Mouse (Mus musculus) neural tube, embryonic 14.5 days (tissue): ENCODE results near the gene Dock3. TPM values are rescaled to one million over a fixed set of nuclear protein-coding genes. Genes with fewer than 3 reads are reported as not detected.

Experiments
- ATAC-seq: fragments of 200-750 bp; cut with Nextera tagmentation; 2 replicates; pipeline ENCODE4 v1.8.0; 2017; ENCODE audit warnings: low read depth, mild to moderate bottlenecking, moderate TSS enrichment, moderate library complexity
- H3K27ac ChIP-seq: fragments of 300-500 bp; sonication (generic); 2 replicates; pipeline ENCODE4 v1.5.1; 2014; ENCODE audit warnings: low read depth, mild to moderate bottlenecking, control low read depth, low read length, moderate library complexity, mixed read lengths
- H3K27me3 ChIP-seq: fragments of 300-500 bp; sonication (generic); 2 replicates; pipeline ENCODE4 v1.6.1; 2014; ENCODE audit warnings: low read length; ENCODE audit not compliant: control insufficient read depth, insufficient read depth
- H3K36me3 ChIP-seq: fragments of 300-500 bp; sonication (generic); 2 replicates; pipeline ENCODE4 v1.6.1; 2014; ENCODE audit warnings: low read length, mixed read lengths; ENCODE audit not compliant: control insufficient read depth, insufficient read depth
- H3K4me1 ChIP-seq: fragments of 300-500 bp; sonication (generic); 2 replicates; pipeline ENCODE4 v1.6.1; 2014; ENCODE audit warnings: low read length; ENCODE audit not compliant: control insufficient read depth, insufficient read depth
- H3K4me2 ChIP-seq: fragments of 300-500 bp; sonication (generic); 2 replicates; pipeline ENCODE4 v1.6.1; 2014; ENCODE audit warnings: mild to moderate bottlenecking, low read depth, low read length, control low read depth
- H3K4me3 ChIP-seq: fragments of 300-500 bp; sonication (generic); 2 replicates; pipeline ENCODE4 v1.5.1; 2014; ENCODE audit warnings: low read depth, low read length, control low read depth, mixed read lengths
- H3K9ac ChIP-seq: fragments of 300-500 bp; sonication (generic); replicated peaks from 2 replicates; pipeline ENCODE4 v1.6.1; 2014; ENCODE audit warnings: low read depth, mild to moderate bottlenecking, control low read depth, low read length, mixed read lengths
- H3K9me3 ChIP-seq: fragments of 300-500 bp; sonication (generic); 2 replicates; pipeline ENCODE4 v1.6.1; 2016; ENCODE audit warnings: low read length; ENCODE audit not compliant: control insufficient read depth
- WGBS: fragments of 180-500 bp; shearing (Covaris S2); extraction: QIAGEN DNeasy Blood & Tissue Kit; methylation state at CpG from one replicate; pipeline ENCODE4 v1.1.7; 2014; 5-methylcytosine and 5-hydroxymethylcytosine counted together
- polyA plus RNA-seq: library from polyadenylated mRNA; unstranded; fragments of >200 nt; fragmentation: Nextera tagmentation; extraction: Ambion mirVana; gene quantifications from 2 replicates; pipeline ENCODE4 v1.2.1, GENCODE M21; 2014

Dock3 gene
- polyA plus RNA-seq, 1 experiment from 2014 or later = 35.4 TPM

GRCm38 (mm10) chr9:106891341-106891741, 340.4 kb downstream of the Dock3 start:
- peak overlapping the region; percentile 90 for H3K27ac ChIP-seq
- peak overlapping the region; percentile 95 for H3K9ac ChIP-seq
- peak overlapping the region; percentile 67 for H3K4me2 ChIP-seq
- H3K27me3 ChIP-seq = no peaks in the 10 kb centered on the region
- ATAC-seq = no peak; the same call in 1 of the 2 replicates
- peaks cover 23% of the 10 kb centered on the region for H3K36me3 ChIP-seq
- WGBS = under 1% methylated on average over 17 of the region's 17 CpGs
- H3K4me1 ChIP-seq = peaks cover 20% of the 10 kb centered on the region
- no peaks in the 10 kb centered on the region for H3K9me3 ChIP-seq
- H3K4me3 ChIP-seq = peak overlapping the region; percentile 90

GRCm38 (mm10) chr9:106890496-106891240, 341.0 kb downstream of the Dock3 start:
- 68% methylated on average over 8 of the region's 8 CpGs for WGBS
- Histone ChIP-seq H3K9ac (peak overlapping the region; percentile 95), H3K4me1 (peaks cover 21% of the 10 kb centered on the region), H3K27ac (no peak overlapping the region), H3K36me3 (peaks cover 23% of the 10 kb centered on the region), H3K27me3 (no peaks in the 10 kb centered on the region), H3K4me3 (peak overlapping the region; percentile 90), H3K4me2 (peak overlapping the region; percentile 67), H3K9me3 (no peaks in the 10 kb centered on the region)
- ATAC-seq = no peak

GRCm38 (mm10) chr9:106889321-106889720, 342.4 kb downstream of the Dock3 start:
- Histone ChIP-seq H3K4me1 (peaks cover 35% of the 10 kb centered on the region), H3K4me3 (no peak overlapping the region), H3K27me3 (no peaks in the 10 kb centered on the region), H3K9me3 (no peaks in the 10 kb centered on the region), H3K36me3 (peaks cover 30% of the 10 kb centered on the region), H3K9ac (no peak overlapping the region), H3K4me2 (no peak overlapping the region), H3K27ac (no peak overlapping the region)
- no peak for ATAC-seq
- 83% methylated on average over 9 of the region's 9 CpGs for WGBS

- no peak overlapping the region for H3K9ac ChIP-seq
- 96% methylated on average over 3 of the region's 3 CpGs for WGBS
Observed at GRCm38 (mm10) chr9:106888346-106888745, 343.4 kb downstream of the Dock3 start.

GRCm38 (mm10) chr9:106886828-106887702, 344.6 kb downstream of the Dock3 start, which contains the start of gene Rbm15b:
Gene Rbm15b, minus strand, starts transcription at chr9:106887428.
- Histone ChIP-seq H3K27ac (peak within 1 kb of the TSS; percentile 94), H3K27me3 (no peaks in the 10 kb centered on the region), H3K9ac (peak within 1 kb of the TSS; percentile 99), H3K4me2 (peak within 1 kb of the TSS; percentile 99), H3K4me3 (peak within 1 kb of the TSS; percentile 93), H3K4me1 (peaks cover 52% of the 10 kb centered on the region), H3K9me3 (no peaks in the 10 kb centered on the region), H3K36me3 (peaks cover 49% of the 10 kb centered on the region)
- ATAC-seq = peak; percentile 68
- WGBS = 3% methylated on average over 72 of the region's 101 CpGs

More at GRCm38 (mm10) chr9:106888346-106888745, 343.4 kb downstream of the Dock3 start:
- Histone ChIP-seq H3K4me2 (no peak overlapping the region), H3K36me3 (peaks cover 37% of the 10 kb centered on the region), H3K4me3 (no peak overlapping the region), H3K4me1 (peaks cover 43% of the 10 kb centered on the region), H3K27me3 (no peaks in the 10 kb centered on the region), H3K9me3 (no peaks in the 10 kb centered on the region), H3K27ac (no peak overlapping the region)
- no peak for ATAC-seq

- WGBS = under 1% methylated on average over 80 of the region's 107 CpGs
- Histone ChIP-seq H3K27me3 (no peaks in the 10 kb centered on the region), H3K36me3 (peaks cover 53% of the 10 kb centered on the region), H3K9me3 (no peaks in the 10 kb centered on the region), H3K27ac (peak overlapping the region; percentile 94), H3K9ac (peak overlapping the region; percentile 99), H3K4me3 (peak overlapping the region; percentile 93), H3K4me2 (peak overlapping the region; percentile 99), H3K4me1 (peaks cover 52% of the 10 kb centered on the region)
- ATAC-seq = peak; percentile 7; the same call in 1 of the 2 replicates
Observed at GRCm38 (mm10) chr9:106885901-106886731, 345.6 kb downstream of the Dock3 start.

- H3K4me1 ChIP-seq = peaks cover 43% of the 10 kb centered on the region
- peaks cover 53% of the 10 kb centered on the region for H3K36me3 ChIP-seq
- H3K4me2 ChIP-seq = peak overlapping the region; percentile 99
- H3K9ac ChIP-seq = peak overlapping the region; percentile 99
- no peaks in the 10 kb centered on the region for H3K9me3 ChIP-seq
- 22% methylated on average over 44 of the region's 44 CpGs for WGBS
- no peak for ATAC-seq
- H3K27ac ChIP-seq = no peak overlapping the region
- peak overlapping the region; percentile 93 for H3K4me3 ChIP-seq
- no peaks in the 10 kb centered on the region for H3K27me3 ChIP-seq
Observed at GRCm38 (mm10) chr9:106884996-106885900, 346.5 kb downstream of the Dock3 start.

- Histone ChIP-seq H3K9me3 (no peaks in the 10 kb centered on the region), H3K4me2 (peak overlapping the region; percentile 99), H3K27ac (no peak overlapping the region), H3K27me3 (no peaks in the 10 kb centered on the region), H3K4me3 (peak overlapping the region; percentile 93), H3K9ac (peak overlapping the region; percentile 99), H3K4me1 (peaks cover 38% of the 10 kb centered on the region), H3K36me3 (peaks cover 50% of the 10 kb centered on the region)
- WGBS = 40% methylated on average over 16 of the region's 16 CpGs
- ATAC-seq = no peak
Observed at GRCm38 (mm10) chr9:106884306-106884705, 347.4 kb downstream of the Dock3 start.
